In the genomic region with DNA sequence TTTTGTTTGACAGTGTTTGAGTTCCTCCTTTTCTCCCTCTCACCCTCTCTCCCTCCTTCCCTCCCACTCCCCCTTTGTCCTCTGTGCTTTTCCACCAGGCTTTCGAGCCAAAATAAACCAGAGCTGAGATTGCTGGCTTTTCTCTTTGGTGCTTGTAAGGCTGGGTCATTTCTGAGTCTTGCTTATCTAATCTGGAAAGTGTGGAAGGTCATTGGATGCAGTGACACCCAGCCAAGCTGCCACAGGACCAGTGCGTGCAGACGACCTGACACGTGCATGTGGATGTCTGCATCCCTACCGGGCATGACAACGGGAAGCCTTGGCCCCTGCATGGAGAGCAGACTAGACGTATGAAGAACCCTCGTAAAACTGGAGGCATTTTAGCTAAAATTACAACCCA, we compare ENCODE assay signal across 15 mouse cellular contexts.
A peak's percentile ranks its signal among the peaks of the same experiment; 100 is the strongest.
DNase-seq lines count a peak whose midpoint lies in the region; TF ChIP-seq lines count a peak whose summit lies in the region.
"Had no signal": no experiment of that assay in that cellular context is flagged by ENCODE, and none has a peak within 500 bp of the region (broad histone marks: within the 10 kb centered on the region; RNA-seq: fewer than 3 reads in every experiment).

No protein-coding gene starts in this region.

- no peak overlapping the region for H3K27ac ChIP-seq in heart, adult 2 months
- no peak overlapping the region for H3K27ac ChIP-seq in kidney, adult 2 months (ENCODE audit: insufficient read depth, low read depth, low read length)
- H3K27ac ChIP-seq: embryonic facial prominence, embryonic 12.5 days; midbrain, embryonic 12.5 days; stomach, postnatal 0 days had no signal

- TF ChIP-seq POLR2A in heart, adult 2 months (IDR thresholded peaks at IDR 0.05; ENCODE audit: insufficient read depth, low read depth, low read length) = no peak
- no peak for TF ChIP-seq POLR2A in kidney, adult 2 months (IDR thresholded peaks at IDR 0.05; ENCODE audit: low read depth, low read length)

- peak; percentile 31 to 60 for DNase-seq in adrenal gland, adult (ENCODE audit: inconsistent age in 2 of 2, low spot score in 1 of 2)
- DNase-seq in adrenal gland, postnatal 10 days = no peak
- DNase-seq in heart, adult 2 months = peak; percentile 32 to 35
- no peak for DNase-seq in heart, postnatal 25 days (ENCODE audit: low spot score)
- peak; percentile 33 for DNase-seq in kidney, adult 2 months
- no peak for DNase-seq in kidney, adult 18-20 months
- peak; percentile 24 for DNase-seq in testis, postnatal 14 days (ENCODE audit: low spot score)
- DNase-seq in testis, postnatal 10 days (ENCODE audit: low spot score) = no peak
- DNase-seq: gastrocnemius, postnatal 10 days; kidney, postnatal 25 days; thymus, postnatal 4 days had no signal

- H3K4me3 ChIP-seq in heart, adult 2 months = no peak overlapping the region
- no peak overlapping the region for H3K4me3 ChIP-seq in kidney, adult 2 months (ENCODE audit: insufficient read depth, low read depth, low read length)
- H3K4me3 ChIP-seq: embryonic facial prominence, embryonic 12.5 days; intestine, embryonic 15.5 days; midbrain, embryonic 12.5 days had no signal

- no peak for TF ChIP-seq EP300 in heart, adult 2 months (IDR thresholded peaks at IDR 0.05; ENCODE audit: insufficient read depth, low read depth, low read length)

- H3K27me3 ChIP-seq in heart, adult 2 months (ENCODE audit: control insufficient read depth, insufficient read depth, low read length) = no peaks in the 10 kb centered on the region
- H3K27me3 ChIP-seq in kidney, adult 2 months (replicated peaks; ENCODE audit: control insufficient read depth, insufficient read depth, low read length) = no peaks in the 10 kb centered on the region
- H3K27me3 ChIP-seq: embryonic facial prominence, embryonic 12.5 days; intestine, embryonic 15.5 days; midbrain, embryonic 12.5 days had no signal

- intact Hi-C loops in heart, adult 2 months (cut with DNase I) = loop anchor here (5.0 kb wide), 1 partner anchor 93 kb away; no protein-coding TSS in a partner anchor
- intact Hi-C loops in heart, postnatal 25 days (cut with DNase I) = no loop called here

- no peaks in the 10 kb centered on the region for H3K79me2 ChIP-seq in heart, adult 2 months (replicated peaks; ENCODE audit: control insufficient read depth, insufficient read depth, low read length)

- no peak for TF ChIP-seq CTCF in heart, adult 2 months (IDR thresholded peaks at IDR 0.05)
- TF ChIP-seq CTCF in kidney, adult 2 months (conservative IDR thresholded peaks at IDR 0.05; ENCODE audit: insufficient read depth, insufficient read length, low read depth, low read length) = no peak

- no peak overlapping the region for H3K9ac ChIP-seq in heart, adult 2 months (ENCODE audit: low read depth, low read length)
- H3K9ac ChIP-seq: embryonic facial prominence, embryonic 12.5 days; intestine, embryonic 15.5 days; midbrain, embryonic 12.5 days had no signal

- H3K36me3 ChIP-seq in heart, adult 2 months (ENCODE audit: control insufficient read depth, insufficient read depth, low read length) = no peaks in the 10 kb centered on the region
- H3K36me3 ChIP-seq in kidney, adult 2 months (ENCODE audit: control insufficient read depth, insufficient read depth, low read length) = no peaks in the 10 kb centered on the region
- H3K36me3 ChIP-seq: embryonic facial prominence, embryonic 12.5 days; intestine, embryonic 15.5 days; midbrain, embryonic 12.5 days had no signal

- H3K4me1 ChIP-seq in heart, adult 2 months (ENCODE audit: control insufficient read depth, insufficient read depth, low read length) = peaks cover 9% of the 10 kb centered on the region
- no peaks in the 10 kb centered on the region for H3K4me1 ChIP-seq in kidney, adult 2 months (ENCODE audit: control insufficient read depth, insufficient read depth, low read length)

- 46% methylated on average over 8 of the region's 8 CpGs for WGBS in heart, adult 2 months
- 81% methylated on average over 8 of the region's 8 CpGs for WGBS in kidney, adult 2 months

Comparison
In these comparisons a context has a peak if more than half of its experiments do, and no peak if none do; other contexts are left out.
1. DNase-seq: peak in adrenal gland, adult (2 of 2), heart, adult 2 months (2 of 2), kidney, adult 2 months (single experiment) and testis, postnatal 14 days (single experiment); none in adrenal gland, postnatal 10 days (single experiment), heart, postnatal 25 days (single experiment), kidney, adult 18-20 months (single experiment) and testis, postnatal 10 days (single experiment).